Mouse (Mus musculus): ENCODE results near the gene Stac.

The Stac gene

DNA sequence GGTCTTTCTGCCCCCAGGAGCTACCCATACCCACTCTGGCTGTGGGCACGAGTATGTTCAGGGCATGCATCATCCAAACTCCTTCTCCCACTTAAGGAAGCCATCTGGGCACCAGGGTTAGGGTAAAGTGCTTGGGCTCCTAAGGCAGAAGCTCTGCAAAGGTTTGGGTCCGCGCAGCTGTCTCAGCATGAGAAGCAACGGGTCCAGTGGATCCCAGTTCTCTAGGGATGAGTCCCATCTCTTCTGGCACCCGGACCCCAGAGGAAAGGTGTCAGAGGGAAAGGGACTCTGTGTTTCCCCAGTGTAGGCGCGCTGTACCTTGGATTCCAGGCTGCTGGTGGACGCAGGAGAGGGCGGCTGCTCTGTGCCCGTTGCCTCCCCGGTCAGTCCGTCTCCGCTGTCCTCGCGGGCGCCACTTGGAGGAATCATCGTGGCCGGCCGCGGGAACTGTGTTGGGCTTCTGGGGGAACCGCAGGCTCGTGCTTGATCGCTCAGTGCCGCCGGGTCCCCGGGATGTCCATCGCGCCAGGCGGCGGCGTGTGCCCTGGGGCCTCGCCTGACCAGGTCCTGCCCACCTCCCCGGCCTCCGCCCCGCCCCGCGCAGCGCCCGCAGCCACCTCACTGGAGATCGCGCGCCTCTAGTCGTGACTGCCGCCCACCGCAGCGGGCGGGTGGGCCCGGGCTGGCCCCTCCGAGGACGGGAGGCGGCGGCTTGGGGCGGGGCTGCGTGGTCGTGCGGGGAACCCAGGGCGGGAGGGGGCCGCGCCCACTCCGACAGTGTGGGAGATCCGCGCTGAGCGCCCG, at the start of gene Stac:
Gene Stac, minus strand, starts transcription at position 669 of the 804 bp plus-strand sequence.
- no peak for DNase-seq (ENCODE audit: low spot score)

DNA sequence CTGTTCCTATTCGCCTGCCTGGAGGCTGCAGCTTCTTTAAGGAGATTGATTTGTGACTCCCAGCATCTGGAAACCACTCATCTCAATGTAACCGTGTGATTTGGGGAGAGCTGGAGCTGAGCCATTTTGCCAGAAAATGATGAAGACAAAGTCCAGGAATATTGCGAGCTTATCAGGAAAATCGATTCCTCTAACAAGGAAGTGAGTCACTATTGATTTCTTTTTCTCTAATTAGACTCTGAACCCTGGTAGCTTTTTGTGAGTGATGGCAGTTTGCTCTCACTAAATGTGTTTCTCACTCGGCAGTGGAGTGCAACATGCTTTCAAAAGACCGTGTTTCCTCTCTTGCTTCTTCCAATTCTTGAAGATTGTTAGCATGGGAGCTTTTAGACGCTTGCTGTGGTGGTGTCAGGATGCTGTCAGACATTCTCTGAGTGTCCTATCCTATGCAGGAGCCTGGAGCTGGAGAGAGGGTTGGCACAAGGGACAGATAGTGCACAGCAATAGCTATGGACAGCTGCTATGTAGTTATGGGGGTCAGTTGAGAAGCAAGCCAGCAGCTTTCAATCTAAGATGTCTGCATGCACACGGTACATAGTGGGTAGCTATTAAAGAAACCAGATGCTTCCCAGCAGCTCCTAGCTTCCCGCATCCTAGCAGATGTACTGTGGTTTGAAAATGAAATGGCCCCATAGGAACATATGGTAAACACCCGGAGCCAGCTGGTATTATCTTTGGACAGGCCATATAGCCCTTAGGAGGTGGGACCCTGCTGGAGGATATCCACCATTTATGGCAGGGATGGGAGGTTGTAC, 49.5 kb upstream of the Stac start:
- no peak for DNase-seq (ENCODE audit: low spot score)

GRCm38 (mm10) chr9:111739026-111739425, 48.9 kb upstream of the Stac start:
- DNase-seq (ENCODE audit: low spot score) = no peak

DNA sequence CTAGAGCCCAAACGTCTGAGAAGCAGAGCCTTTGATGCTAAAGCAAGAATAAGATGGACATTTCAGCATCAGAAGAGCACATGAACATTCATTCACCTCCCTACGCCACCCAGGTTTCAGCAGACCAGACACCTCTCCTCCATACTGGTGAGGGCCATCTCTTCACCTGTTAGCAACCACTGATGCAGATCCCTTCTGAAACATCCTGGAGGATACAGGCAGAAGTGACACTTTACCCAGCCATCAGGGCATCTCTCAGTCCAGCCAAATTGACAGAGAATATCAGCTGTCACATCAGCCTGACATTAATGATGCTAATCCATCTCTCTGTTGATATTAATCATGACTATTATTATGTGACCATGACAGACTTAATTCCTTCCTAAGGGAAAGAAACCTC, 47.6 kb upstream of the Stac start:
- DNase-seq (ENCODE audit: low spot score) = no peak

- DNase-seq (ENCODE audit: low spot score) = no peak
Observed at GRCm38 (mm10) chr9:111735931-111736330, 45.8 kb upstream of the Stac start.

GRCm38 (mm10) chr9:111731939-111732670, 42.0 kb upstream of the Stac start:
- no peak for DNase-seq (ENCODE audit: low spot score)

GRCm38 (mm10) chr9:111724981-111725593, 34.9 kb upstream of the Stac start:
- no peak for DNase-seq (ENCODE audit: low spot score)

GRCm38 (mm10) chr9:111714457-111714856, 24.3 kb upstream of the Stac start:
- DNase-seq (ENCODE audit: low spot score) = no peak

DNA sequence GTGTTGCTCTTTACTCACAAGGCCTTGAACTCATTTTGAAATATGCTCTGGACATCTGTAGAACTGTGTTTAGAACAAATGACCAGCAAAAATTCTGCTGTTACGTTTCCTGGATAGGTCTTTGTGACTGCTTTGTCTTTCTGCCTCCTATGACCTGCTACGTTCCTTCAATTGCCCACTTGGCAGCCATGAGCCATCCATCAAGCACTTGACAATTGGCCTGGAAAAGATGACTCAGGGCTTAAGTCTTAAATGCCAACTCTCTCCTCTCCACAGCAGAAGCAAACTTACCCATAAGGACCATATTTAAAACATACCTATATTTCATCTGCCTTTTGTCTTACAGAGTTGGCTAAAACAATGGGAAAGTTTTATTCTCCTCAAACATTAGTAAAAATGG, 10.0 kb upstream of the Stac start:
- DNase-seq (ENCODE audit: low spot score) = no peak

- no peak for DNase-seq (ENCODE audit: low spot score)
Observed at GRCm38 (mm10) chr9:111690484-111690855, 322 bp upstream of the Stac start.

DNA sequence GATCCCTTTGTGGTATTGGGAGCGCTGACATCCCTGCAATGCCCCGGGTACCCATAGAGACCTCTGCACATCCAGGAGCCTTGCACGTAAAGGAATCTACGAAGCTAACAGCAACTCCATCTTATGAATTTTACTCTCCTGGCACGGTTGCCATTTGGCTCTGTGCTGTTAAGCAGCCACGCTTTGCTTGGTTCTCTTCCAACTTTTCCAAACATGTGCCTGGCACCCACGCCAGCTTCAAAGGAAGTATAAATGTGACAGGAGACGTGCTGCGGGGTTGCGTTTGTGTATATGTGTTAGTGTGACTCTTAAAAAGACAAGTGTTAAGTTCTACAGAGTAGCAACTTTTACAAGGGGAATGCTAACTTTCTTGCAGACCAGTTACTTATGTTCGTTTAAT, 1.0 kb downstream of the Stac start:
- no peak for DNase-seq (ENCODE audit: low spot score)

DNA sequence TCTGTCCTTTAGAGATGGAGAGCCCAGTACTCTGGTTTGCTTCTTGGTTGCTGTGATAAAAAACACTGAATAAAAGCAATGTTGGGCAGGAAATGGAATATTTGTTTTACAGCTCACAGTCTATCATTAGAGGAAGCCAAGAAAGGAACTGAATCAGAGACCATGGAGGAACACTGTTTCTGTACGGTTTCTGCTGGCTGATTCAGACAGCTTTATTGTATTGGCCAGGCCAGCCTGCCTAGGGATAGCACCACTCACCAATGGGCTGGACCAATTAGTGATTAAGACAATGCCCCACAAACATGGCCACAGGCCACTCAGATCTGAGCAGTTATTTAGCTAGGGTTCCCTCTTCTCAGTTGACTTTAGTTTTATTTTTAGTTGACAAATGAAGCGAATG, 6.0 kb downstream of the Stac start:
- no peak for DNase-seq (ENCODE audit: low spot score)

DNA sequence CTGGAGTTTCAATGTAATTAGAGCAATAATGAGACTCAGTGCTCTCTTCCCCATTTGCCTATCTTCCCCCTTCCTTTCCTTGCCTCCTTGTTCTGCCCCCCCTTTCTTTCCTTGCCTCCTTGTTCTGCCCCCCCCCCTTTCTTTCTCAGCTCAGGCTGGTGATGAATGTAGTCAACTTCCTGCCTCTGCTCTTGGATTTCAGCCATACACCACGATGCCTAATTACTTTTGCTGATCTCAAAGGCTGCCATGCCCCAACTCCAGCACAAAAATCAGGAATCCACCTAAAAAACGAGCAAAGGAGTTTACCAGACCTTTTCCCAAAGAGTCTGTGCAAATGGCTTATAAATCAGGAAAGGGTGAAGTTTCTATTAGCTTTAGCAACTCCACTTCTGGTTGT, 10.6 kb downstream of the Stac start:
- DNase-seq (ENCODE audit: low spot score) = no peak

GRCm38 (mm10) chr9:111669816-111670215, 20.3 kb downstream of the Stac start:
- no peak for DNase-seq (ENCODE audit: low spot score)

- no peak for DNase-seq (ENCODE audit: low spot score)
Observed at GRCm38 (mm10) chr9:111655066-111655465, 35.1 kb downstream of the Stac start.

DNA sequence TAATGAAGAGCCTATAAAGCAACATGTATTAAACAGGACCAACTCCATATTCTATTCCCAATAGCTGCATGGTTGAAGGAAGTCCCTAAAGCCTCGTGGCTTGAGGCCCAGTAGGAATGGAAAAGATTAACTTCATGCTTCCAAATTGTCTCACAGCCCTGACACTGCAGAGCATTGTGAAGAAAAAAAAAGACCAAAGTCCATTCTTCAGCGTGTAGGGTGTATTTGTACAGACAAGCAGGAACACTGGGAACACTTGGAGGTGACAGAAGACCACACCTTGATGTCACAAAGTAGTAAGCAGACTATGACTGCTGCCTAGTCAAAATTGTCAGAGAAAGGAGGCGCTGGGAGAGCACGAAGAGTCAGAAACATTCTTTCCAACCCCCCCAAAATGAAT, 45.9 kb downstream of the Stac start:
- no peak for DNase-seq (ENCODE audit: low spot score)

DNA sequence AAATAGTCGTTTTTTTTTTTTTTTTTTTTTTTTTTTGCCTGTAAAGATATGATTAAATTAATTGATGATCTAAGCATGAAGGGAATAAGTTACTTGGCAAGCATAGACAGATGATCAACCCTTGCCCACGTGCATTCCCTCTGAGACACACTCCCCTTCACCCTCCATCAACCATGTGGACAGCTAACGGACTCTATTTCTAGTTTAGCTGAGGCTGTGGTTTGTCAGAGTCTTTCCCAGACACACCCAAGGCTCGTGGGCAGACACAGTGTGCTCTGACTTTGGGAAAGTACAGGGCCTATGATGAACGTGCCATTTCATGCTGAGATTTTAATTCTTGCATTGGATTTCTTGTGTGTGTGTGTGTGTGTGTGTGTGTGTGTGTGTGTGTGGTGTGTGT, 46.8 kb downstream of the Stac start:
- DNase-seq (ENCODE audit: low spot score) = no peak

- no peak for DNase-seq (ENCODE audit: low spot score)
Observed at GRCm38 (mm10) chr9:111637641-111638040, 52.5 kb downstream of the Stac start.

DNA sequence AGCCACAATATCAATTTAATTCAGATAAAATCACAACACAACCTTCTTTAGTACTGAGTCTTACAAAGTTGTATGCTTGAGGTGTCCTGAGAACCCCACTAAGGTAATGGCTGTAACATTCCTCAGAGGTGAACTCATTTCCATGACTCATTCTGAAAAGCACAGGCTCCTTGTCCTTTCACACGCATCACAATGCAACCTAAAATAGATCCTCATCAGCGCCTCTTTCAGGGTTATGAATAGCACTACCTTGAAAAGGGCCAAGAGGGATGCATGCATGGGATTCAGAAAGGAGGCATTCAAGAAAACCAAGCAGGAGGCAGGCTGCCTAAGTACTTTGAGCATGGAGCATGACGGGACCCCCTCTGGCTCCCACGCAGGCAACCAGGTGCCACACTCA, 57.3 kb downstream of the Stac start:
- DNase-seq (ENCODE audit: low spot score) = no peak

- no peak for DNase-seq (ENCODE audit: low spot score)
Observed at GRCm38 (mm10) chr9:111621191-111621590, 69.0 kb downstream of the Stac start.

GRCm38 (mm10) chr9:111611341-111611740, 78.8 kb downstream of the Stac start:
- DNase-seq (ENCODE audit: low spot score) = no peak

DNA sequence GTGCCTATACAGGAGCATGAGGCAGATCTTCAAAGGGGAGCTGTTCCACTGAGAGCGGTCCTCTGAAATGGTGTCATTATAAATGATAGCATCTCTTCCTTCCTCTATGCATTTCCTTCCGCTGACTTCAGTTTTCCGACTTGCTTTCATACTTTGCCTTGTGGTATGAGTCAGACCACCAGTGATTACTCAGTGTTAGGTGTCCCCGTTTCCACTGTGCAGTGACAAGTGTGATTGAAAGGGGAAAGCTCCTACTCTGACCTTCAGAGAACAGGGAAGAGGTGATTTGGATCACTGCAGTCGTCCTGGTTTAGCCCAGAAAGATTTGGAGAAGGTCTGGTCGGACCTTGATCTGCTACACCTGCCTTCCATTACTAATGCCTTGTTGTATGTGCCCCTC, 81.4 kb downstream of the Stac start:
- DNase-seq (ENCODE audit: low spot score) = no peak
